ENCODE assay signal across 11 mouse cellular contexts in the genomic region with DNA sequence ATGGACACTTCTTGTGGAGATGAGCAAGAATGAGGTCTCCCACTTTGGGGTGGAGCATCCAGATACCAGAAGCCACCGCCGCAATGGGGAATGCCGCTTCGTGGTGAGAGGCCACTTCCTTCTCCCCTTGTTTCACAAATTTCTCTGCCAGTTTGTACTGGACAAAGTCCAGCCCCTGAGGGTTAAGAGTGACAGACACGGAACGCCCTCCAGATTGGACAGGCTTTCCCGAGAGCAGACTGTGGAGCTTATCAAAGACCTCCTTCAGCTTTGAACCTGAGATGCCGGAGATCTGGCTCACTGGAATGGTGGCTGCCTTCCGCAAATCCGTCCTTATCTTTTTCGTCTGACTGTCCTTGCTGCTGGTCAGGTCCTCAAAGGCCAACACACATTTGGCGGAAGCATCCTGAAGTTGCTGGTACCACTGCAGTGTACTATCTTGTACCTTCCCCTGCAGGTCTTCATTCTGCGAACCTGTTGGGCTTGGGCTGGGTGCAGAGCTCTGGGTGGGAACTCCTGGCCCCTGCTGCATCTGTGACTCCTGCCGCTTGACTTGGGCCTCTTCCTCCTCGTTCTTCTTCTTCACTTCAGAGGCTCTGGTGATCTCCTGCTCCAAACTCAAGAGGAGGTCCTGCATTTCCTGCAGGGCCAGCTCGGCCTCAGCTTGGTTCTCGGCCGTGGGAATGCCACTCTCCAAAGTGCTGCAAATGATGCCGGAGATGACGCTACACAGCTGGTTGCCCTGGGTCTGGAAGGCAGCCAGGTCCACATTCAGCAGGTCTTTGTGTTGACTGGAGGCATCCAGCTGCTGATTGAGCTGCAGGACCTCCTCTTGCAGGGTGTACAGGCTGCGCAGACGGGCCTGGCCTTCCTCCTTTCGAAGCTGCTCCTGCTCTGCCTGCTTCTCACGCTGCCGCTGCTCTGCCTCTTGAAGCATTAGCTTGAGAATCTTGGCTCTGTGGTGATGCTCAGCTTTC. TPM values are rescaled to one million over a fixed set of nuclear protein-coding genes. Genes with fewer than 3 reads are reported as not detected.
A peak's percentile ranks its signal among the peaks of the same experiment; 100 is the strongest.
DNase-seq lines count a peak whose midpoint lies in the region; ATAC-seq and TF ChIP-seq lines count a peak whose summit lies in the region.
"Had no signal": no experiment of that assay in that cellular context is flagged by ENCODE, and none has a peak within 500 bp of the region (broad histone marks: within the 10 kb centered on the region; RNA-seq: fewer than 3 reads in every experiment).

No protein-coding gene starts in this region.

- no peaks in the 10 kb centered on the region for H3K9me3 ChIP-seq in lung, embryonic 14.5 days (ENCODE audit: low read depth, low read length)

- H3K4me2 ChIP-seq in lung, embryonic 14.5 days, result no peak overlapping the region

- H3K4me3 ChIP-seq in lung, embryonic 14.5 days (ENCODE audit: low read depth, low read length), result no peak overlapping the region
- H3K4me3 ChIP-seq: left cerebral cortex, adult 2 months had no signal

- H3K36me3 ChIP-seq in lung, embryonic 14.5 days (ENCODE audit: insufficient read depth), result no peaks in the 10 kb centered on the region

- H3K27me3 ChIP-seq in lung, embryonic 14.5 days (ENCODE audit: insufficient read depth, low read length), result no peaks in the 10 kb centered on the region

- peak; percentile 85 for DNase-seq in lung, embryonic 14.5 days
- no peak for DNase-seq in lung, postnatal 25 days (ENCODE audit: low spot score)
- peak; percentile 36 to 78 for DNase-seq in lung, postnatal 4 days
- DNase-seq in thymus, postnatal 36 days, result peak; percentile 29 to 40
- no peak for DNase-seq in cerebellum, postnatal 36 days
- DNase-seq in layer of hippocampus, adult 11-12 months (ENCODE audit: low spot score), result no peak
- DNase-seq: kidney, adult 8-10 months had no signal

- TF ChIP-seq CTCF in lung, embryonic 14.5 days (IDR thresholded peaks at IDR 0.05; ENCODE audit: low read depth), result no peak

- H3K27ac ChIP-seq in lung, embryonic 14.5 days (ENCODE audit: low read depth), result peak overlapping the region; percentile 13; the same call in 1 of the 2 replicates
- H3K27ac ChIP-seq: left cerebral cortex, adult 2 months had no signal

- ATAC-seq in lung, embryonic 14.5 days (ENCODE audit: insufficient read depth), result peak; percentile 87
- peak; percentile 55 to 63 for ATAC-seq in hematopoietic stem cell, adult 5-6 weeks (replicated peaks in 1 of 2; ENCODE audit: insufficient read depth in 1 of 2, low FRiP score in 2 of 2, low TSS enrichment in 1 of 2, low read depth in 1 of 2, poor library complexity in 2 of 2, severe bottlenecking in 2 of 2)
- no peak for ATAC-seq in activated CD4-positive, CD25-positive, alpha-beta regulatory T cell, adult 4 months
- ATAC-seq: Patski had no signal

- no peak overlapping the region for H3K9ac ChIP-seq in lung, embryonic 14.5 days

- H3K4me1 ChIP-seq in lung, embryonic 14.5 days (ENCODE audit: insufficient read depth), result no peaks in the 10 kb centered on the region

- WGBS in lung, embryonic 14.5 days, result 59% methylated on average over 25 of the region's 25 CpGs

RNA-seq across cellular contexts. Expression of a gene that starts 43.6 kb away (rescaled TPM):
- polyA plus RNA-seq in lung, embryonic 14.5 days (2014; fragmentation: Nextera tagmentation; extraction: Ambion mirVana), result 59.3 and 60.1 TPM in 2 replicates
- 298 and 367 TPM in 2 replicates for total RNA-seq in hematopoietic stem cell, adult 5-6 weeks (2017)
- polyA plus RNA-seq in activated CD4-positive, CD25-positive, alpha-beta regulatory T cell, adult 4 months (2017; shearing (Covaris generic)), result 10 to 100 TPM; 33.8 to 49.2 TPM

Comparison
In these comparisons a context has a peak if more than half of its experiments do, and no peak if none do; other contexts are left out.
1. DNase-seq: peak in lung, embryonic 14.5 days (single experiment), lung, postnatal 4 days (2 of 2) and thymus, postnatal 36 days (2 of 2); none in lung, postnatal 25 days (single experiment), cerebellum, postnatal 36 days (0 of 2) and layer of hippocampus, adult 11-12 months (single experiment).